Mouse (Mus musculus) layer of hippocampus, postnatal 25 days (tissue): ENCODE results near the gene Sox8. TPM values are rescaled to one million over a fixed set of nuclear protein-coding genes. Genes with fewer than 3 reads are reported as not detected.

Experiments used
- DNase-seq, 2 experiments: peaks; one replicate each; pipeline ENCODE4 v3.0.0; 2022; ENCODE audit warnings: mixed read lengths in 2 of 2, low spot score in 1 of 2; ENCODE audit errors: extremely low spot score in 1 of 2
- total RNA-seq, 2 experiments: library from RNA; stranded (reverse); gene quantifications; 2 replicates each; pipeline ENCODE4 v1.2.3; 2021

The Sox8 gene
- total RNA-seq, 2 experiments from 2014 or later, result 61.9 to 67.1 TPM

DNA sequence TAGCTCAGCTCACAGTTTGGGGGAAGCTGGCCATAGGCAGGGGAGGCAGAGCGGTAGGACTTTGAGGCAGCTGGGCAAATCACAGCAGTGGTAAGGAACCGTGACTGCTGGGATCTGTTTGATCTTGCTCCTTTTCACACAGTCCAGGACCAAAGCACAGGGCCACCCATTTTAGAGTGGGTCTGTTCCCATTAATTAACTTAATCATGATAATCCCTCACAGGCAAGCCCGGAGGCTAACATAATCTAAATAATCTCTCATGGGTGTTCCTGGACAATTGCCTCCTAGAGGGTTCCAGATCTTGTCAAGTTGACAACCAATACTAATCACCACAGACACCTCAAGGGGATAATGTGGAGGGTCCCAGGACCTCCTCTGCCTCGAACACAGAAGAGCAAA, 10.9 kb downstream of the Sox8 start:
- no peak for DNase-seq

DNA sequence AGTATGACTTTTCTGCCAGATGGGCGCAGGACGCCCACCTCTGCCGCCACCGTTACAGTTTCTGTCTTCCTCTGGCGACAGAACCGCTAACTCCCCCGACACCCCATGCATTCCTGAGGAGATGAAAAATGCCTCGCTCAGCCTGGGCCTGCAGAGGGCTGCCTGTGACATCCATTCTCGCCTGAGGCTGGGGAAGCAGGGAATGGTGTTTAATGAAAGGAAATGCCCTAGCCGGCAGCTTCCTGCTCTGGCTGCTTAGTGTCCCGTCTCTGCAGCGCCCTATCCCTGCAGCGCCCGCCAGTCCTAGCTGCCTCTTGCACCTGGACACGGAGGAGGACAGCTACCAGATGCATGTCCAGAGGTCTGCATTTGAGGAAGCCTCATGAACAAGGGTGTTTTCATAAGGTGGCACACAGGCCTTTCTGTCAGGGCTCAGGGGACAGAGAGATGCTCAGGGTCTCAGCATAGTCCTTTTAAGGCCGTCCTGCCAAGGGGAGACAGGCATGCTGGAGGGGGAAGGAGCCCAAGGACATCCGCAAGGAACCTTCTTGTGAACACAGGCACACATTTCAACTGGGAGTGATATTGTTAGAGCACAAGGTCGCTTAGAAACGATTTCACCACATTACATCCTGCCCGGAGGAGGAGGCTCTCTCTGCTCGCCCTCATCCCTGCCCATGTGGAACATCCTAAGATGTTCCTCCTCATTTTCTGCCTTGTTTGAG, 13.7 kb downstream of the Sox8 start:
- DNase-seq, result peak in 1 of 2 experiments; percentile 60

- peak; percentile 60 to 68 for DNase-seq
Observed at GRCm38 (mm10) chr17:25555666-25556629, 14.5 kb downstream of the Sox8 start.

DNA sequence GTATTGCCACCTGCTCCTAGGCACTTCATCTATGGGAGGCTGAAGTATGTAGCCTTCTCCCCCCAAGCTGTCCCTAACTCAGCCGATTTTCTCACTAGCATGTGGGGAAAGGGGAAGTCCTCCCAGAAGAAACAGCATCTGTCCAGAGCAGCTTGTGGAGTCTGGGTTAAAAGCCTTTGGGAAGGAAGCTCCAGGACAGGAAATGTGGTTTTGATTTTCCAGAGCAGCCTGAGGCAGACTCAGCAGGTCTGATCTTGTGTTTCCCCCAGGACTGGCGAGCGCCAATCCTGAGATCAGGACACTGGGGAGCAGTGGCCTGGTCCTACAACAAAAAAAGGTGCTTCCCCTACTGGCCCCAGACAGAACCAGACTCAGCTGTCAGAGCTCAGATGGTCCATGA, 15.3 kb downstream of the Sox8 start:
- DNase-seq, result no peak

DNA sequence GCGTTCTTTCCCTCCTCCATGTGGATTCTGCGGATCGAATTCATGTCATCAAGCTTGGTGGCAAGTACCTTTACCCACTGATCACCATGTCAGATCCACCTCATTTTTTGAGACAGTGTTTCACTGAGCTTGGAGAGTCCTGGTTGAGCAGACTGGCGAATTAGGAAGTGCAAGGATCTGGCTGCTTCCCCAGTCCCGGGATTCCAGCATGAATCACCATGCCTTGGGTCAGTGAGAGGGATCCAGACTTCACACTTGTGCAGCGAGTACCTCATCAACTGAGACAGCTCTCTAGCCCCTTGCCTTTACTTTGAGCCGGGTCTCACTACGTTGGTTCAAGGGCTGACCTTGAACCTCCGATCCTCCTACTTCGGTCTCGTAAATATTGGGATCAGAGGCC, 19.2 kb downstream of the Sox8 start:
- no peak for DNase-seq

DNA sequence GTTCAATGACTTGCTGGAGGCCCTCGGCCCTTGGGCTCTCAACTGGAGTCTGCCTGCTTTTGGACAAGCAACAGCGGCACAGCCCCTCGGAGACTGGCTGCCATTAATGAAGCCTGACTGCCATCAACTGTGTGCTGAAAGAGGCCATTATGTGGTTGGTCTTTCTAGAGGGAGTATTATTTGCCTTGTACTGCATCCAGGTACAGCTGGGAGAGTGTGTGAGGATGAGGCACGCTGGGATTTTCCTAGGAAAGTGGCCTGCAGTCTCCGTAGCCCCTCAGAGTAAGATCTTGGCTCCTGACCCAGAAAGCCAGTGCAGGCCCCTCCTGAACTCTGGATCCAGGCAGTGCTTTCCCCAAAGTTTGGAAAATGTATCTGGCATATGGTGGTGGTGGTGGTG, 20.5 kb downstream of the Sox8 start:
- no peak for DNase-seq

GRCm38 (mm10) chr17:25547026-25547425, 23.5 kb downstream of the Sox8 start:
- no peak for DNase-seq

DNA sequence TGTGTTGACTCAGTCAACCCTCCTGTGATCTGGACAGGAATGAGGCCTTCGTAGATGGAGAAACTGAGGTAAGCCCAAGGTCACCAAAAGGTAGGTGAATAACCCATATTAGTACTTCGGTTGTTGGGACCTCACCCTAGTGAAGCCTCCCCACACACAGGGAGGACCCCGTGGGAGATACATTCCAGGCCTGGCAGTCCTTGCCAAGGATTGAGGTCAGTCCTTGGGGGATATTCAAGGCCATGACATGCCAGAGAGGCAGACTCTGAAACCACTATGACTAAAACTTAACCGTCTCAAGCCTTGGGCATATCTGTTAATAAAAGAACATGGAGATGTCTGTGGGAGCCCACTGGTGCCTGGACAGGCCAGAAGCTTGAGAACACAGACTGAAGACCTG, 28.7 kb downstream of the Sox8 start:
- no peak for DNase-seq

- no peak for DNase-seq
Observed at GRCm38 (mm10) chr17:25540731-25541130, 29.8 kb downstream of the Sox8 start.

GRCm38 (mm10) chr17:25538945-25539875, 31.3 kb downstream of the Sox8 start:
- no peak for DNase-seq

DNA sequence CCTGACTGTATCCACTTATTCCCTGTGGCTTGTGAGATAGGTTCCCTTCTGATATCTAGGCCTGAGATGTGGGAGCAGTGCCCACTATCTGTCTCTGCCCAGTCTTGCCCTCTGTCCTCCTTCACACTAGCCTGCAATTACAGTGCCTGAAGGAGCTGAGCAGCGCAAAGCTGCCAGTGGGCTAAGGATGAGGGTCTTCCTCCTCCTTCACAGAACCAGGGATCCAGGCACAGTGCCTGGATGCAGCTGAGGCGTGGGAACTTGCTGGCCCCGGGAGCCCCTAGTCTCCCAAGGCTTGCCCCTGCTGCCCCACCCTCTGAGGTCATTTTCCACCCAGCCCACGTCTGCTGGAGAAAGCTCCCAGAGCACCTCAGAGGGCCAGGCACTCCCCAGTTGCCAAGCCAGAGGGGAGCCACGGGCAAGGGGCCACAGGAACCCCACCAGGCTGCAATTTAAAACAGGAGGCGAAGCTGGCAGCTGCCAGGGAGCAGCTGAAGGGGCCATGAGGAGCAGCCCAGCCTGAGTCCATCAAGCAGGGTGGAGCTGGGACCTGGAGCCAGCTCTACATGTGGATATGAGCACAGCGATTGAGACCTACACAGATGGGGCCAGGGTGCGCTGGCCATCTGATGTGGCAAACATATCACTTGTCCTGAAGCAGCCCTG, 40.0 kb downstream of the Sox8 start:
- DNase-seq, result no peak

DNA sequence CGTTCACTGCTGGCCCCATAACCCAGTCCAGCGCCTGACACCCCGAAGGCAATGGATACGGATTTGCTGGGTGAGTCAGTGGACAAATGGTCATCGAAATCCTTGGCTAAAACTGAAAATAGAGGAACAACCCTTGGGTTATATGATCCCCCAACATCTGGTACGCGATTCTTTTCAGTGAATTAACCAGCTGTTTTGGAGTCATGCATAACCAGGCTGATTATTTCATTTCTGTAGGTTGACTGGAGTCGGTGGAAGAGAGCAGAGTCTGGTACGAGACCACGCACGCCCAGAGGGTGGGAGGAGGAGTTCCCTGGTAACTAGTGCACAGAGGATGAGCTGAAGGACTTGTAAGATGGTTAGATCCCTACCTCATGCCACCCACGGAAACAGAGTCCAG, 48.4 kb downstream of the Sox8 start:
- no peak for DNase-seq

GRCm38 (mm10) chr17:25520492-25520891, 50.0 kb downstream of the Sox8 start:
- DNase-seq, result no peak

GRCm38 (mm10) chr17:25519511-25519910, 51.0 kb downstream of the Sox8 start:
- DNase-seq, result no peak

DNA sequence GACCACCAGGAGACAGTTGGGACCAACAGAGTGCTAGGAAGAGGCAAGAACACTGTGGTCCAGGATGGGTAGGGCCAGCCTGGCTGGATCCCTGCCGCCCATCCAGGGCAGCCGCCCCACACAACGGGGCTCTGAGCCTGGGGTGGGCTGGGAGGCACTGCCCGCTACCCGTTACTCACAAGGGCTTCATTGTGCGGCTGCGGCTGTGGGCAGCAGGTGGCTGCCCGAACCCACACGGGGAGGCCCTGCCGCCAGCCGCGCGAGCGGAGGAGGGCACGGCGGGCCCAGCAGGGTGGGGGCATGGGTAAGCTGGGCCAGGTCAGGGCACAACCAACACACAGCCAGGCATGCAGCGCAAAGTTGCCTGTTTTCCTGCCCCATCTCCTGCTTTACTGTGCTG, 52.3 kb downstream of the Sox8 start:
- DNase-seq, result peak in 1 of 2 experiments; percentile 30

DNA sequence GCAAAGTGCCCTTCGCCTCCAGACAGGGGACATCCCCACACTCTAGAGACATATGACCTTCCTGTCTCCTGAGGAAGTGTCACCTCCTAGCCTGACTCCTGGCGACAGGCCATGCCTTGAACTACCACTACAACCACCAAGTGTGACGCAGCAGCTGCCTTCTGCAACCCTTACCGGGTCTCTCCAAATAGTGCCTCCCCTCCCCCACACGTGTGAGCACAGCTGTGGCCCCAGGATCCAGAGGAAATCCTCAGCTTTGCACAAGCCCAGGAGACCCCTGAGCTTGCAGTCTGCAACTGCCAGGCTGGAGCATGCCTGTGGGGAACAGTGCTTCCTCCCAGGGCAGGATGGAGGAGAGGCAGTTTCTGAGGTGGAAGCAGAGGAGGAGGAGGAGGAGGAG, 54.2 kb downstream of the Sox8 start:
- DNase-seq, result no peak
